Mouse (Mus musculus) hindbrain, embryonic 15.5 days (tissue): Measurements from ENCODE around the gene Pik3cd. TPM values are rescaled to one million over a fixed set of nuclear protein-coding genes. Genes with fewer than 3 reads are reported as not detected.

Experiments
- ATAC-seq: fragments of 200-750 bp; cut with Nextera tagmentation; 2 replicates; pipeline ENCODE4 v1.8.0; 2017; ENCODE audit warnings: low read depth, moderate number of reproducible peaks, moderate TSS enrichment; ENCODE audit not compliant: low FRiP score
- H3K27ac ChIP-seq: fragments of 300-500 bp; sonication (generic); replicated peaks from 2 replicates; pipeline ENCODE4 v1.5.1; 2015; ENCODE audit warnings: mild to moderate bottlenecking, inconsistent platforms
- H3K27me3 ChIP-seq: fragments of 300-500 bp; sonication (generic); 2 replicates; pipeline ENCODE4 v1.6.1; 2015; ENCODE audit warnings: control low read depth, inconsistent platforms
- H3K36me3 ChIP-seq: fragments of 300-500 bp; sonication (generic); 2 replicates; pipeline ENCODE4 v1.6.1; 2015; ENCODE audit warnings: control low read depth, inconsistent platforms
- H3K4me1 ChIP-seq: fragments of 300-500 bp; sonication (generic); replicated peaks from 2 replicates; pipeline ENCODE4 v1.6.1; 2015; ENCODE audit warnings: control low read depth, inconsistent platforms
- H3K4me2 ChIP-seq: fragments of 300-500 bp; sonication (generic); 2 replicates; pipeline ENCODE4 v1.6.1; 2015; ENCODE audit warnings: moderate library complexity, mild to moderate bottlenecking, inconsistent platforms
- H3K4me3 ChIP-seq: fragments of 300-500 bp; sonication (generic); 2 replicates; pipeline ENCODE4 v1.5.1; 2015; ENCODE audit warnings: mild to moderate bottlenecking, inconsistent platforms
- H3K9ac ChIP-seq: fragments of 300-500 bp; sonication (generic); 2 replicates; pipeline ENCODE4 v1.6.1; 2015; ENCODE audit warnings: inconsistent platforms
- H3K9me3 ChIP-seq: fragments of 300-500 bp; sonication (generic); 2 replicates; pipeline ENCODE4 v1.6.1; 2016; ENCODE audit warnings: control low read depth, inconsistent platforms
- WGBS: fragments of 180-500 bp; shearing (Covaris S2); methylation state at CpG from one replicate; pipeline ENCODE4 v1.1.7; 2015; 5-methylcytosine and 5-hydroxymethylcytosine counted together
- polyA plus RNA-seq: library from polyadenylated mRNA; unstranded; fragments of >200 nt; fragmentation: Nextera tagmentation; extraction: Ambion mirVana; gene quantifications from 2 replicates; pipeline ENCODE4 v1.2.1, GENCODE M21; 2015

Pik3cd gene
- polyA plus RNA-seq, 1 experiment from 2014 or later = 16.6 TPM

DNA sequence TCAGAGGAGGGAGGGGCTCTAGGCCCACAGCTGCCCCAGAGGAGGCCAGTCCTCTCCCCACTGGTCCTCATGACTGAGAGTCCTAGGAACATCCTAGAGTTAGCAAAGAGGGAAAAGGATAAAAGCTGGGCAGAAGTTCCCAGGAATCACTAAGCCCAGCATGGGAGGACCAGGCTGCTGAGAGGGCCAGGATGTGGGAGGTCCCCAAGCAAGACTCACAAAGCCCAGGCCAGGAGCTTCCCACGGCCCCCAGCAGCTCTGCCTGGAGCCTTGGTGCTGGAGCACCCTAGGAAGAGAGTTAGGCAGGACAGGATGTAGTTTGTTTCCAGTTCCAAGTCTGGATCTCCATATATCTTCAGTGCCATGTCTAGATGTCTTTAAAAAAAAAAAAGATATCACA lies 24.4 kb downstream of the Pik3cd start:
- Histone ChIP-seq H3K4me1 (peaks cover 17% of the 10 kb centered on the region), H3K4me3 (no peak overlapping the region), H3K9me3 (no peaks in the 10 kb centered on the region), H3K36me3 (0 out of 2 replicates have a peak, but pooled peaks cover 4% of the 10 kb centered on the region), H3K27me3 (no peaks in the 10 kb centered on the region), H3K27ac (no peak overlapping the region), H3K9ac (no peak overlapping the region), H3K4me2 (no peak overlapping the region)
- no peak for ATAC-seq
- WGBS = 52% methylated on average over 1 of the region's 1 CpGs

- H3K9ac ChIP-seq = peak overlapping the region; percentile 83
- WGBS = 2% methylated on average over 60 of the region's 60 CpGs
- H3K4me2 ChIP-seq = peak overlapping the region; percentile 81
- no peaks in the 10 kb centered on the region for H3K27me3 ChIP-seq
- ATAC-seq = peak; percentile 93
- peak overlapping the region; percentile 83 for H3K4me3 ChIP-seq
- H3K4me1 ChIP-seq = peaks cover 17% of the 10 kb centered on the region
- H3K9me3 ChIP-seq = no peaks in the 10 kb centered on the region
- H3K36me3 ChIP-seq = peaks cover 13% of the 10 kb centered on the region; the same call in 1 of the 2 replicates
- peak overlapping the region; percentile 76 for H3K27ac ChIP-seq
Measured at GRCm38 (mm10) chr4:149675378-149676261, 26.8 kb downstream of the Pik3cd start.

GRCm38 (mm10) chr4:149674814-149675377 lies 27.5 kb downstream of the Pik3cd start:
- WGBS = 8% methylated on average over 8 of the region's 8 CpGs

GRCm38 (mm10) chr4:149672747-149673146 lies 29.6 kb downstream of the Pik3cd start:
- peaks cover 13% of the 10 kb centered on the region; the same call in 1 of the 2 replicates for H3K36me3 ChIP-seq
- H3K4me2 ChIP-seq = no peak overlapping the region
- no peak overlapping the region for H3K27ac ChIP-seq
- no peak for ATAC-seq
- WGBS = 95% methylated on average over 5 of the region's 5 CpGs
- no peak overlapping the region for H3K4me3 ChIP-seq
- peaks cover 17% of the 10 kb centered on the region for H3K4me1 ChIP-seq
- H3K9ac ChIP-seq = no peak overlapping the region
- no peaks in the 10 kb centered on the region for H3K27me3 ChIP-seq
- no peaks in the 10 kb centered on the region for H3K9me3 ChIP-seq

More at GRCm38 (mm10) chr4:149674814-149675377, 27.5 kb downstream of the Pik3cd start:
- Histone ChIP-seq H3K4me1 (peaks cover 17% of the 10 kb centered on the region), H3K9me3 (no peaks in the 10 kb centered on the region), H3K4me3 (peak overlapping the region; percentile 83), H3K36me3 (peaks cover 13% of the 10 kb centered on the region; the same call in 1 of the 2 replicates), H3K27me3 (no peaks in the 10 kb centered on the region), H3K4me2 (peak overlapping the region; percentile 81), H3K9ac (peak overlapping the region; percentile 83), H3K27ac (peak overlapping the region; percentile 76)
- ATAC-seq = no peak

DNA sequence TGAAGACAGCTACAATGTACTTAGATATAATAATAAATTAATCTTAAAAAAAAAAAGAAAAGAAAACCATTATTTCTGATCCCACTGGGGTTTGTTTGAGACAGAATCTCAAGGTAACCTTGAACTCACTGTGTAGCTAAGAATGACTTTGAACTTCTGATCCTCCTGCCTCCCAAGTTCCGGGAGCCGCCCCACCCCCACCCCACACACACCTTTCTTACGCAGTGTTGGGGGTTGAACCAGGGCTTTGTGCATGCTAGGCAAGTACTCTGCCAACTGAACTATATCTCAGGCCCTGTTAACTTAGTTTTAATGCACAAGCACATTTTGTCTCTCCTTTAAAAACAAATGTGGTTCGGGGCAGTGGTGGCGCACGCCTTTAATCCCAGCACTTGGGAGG lies 31.2 kb downstream of the Pik3cd start:
- H3K4me3 ChIP-seq = no peak overlapping the region
- WGBS = 99% methylated on average over 6 of the region's 6 CpGs
- H3K4me1 ChIP-seq = peaks cover 13% of the 10 kb centered on the region
- no peak overlapping the region for H3K27ac ChIP-seq
- no peaks in the 10 kb centered on the region for H3K27me3 ChIP-seq
- H3K9ac ChIP-seq = no peak overlapping the region
- no peaks in the 10 kb centered on the region for H3K9me3 ChIP-seq
- ATAC-seq = no peak
- peaks cover 13% of the 10 kb centered on the region; the same call in 1 of the 2 replicates for H3K36me3 ChIP-seq
- no peak overlapping the region for H3K4me2 ChIP-seq

DNA sequence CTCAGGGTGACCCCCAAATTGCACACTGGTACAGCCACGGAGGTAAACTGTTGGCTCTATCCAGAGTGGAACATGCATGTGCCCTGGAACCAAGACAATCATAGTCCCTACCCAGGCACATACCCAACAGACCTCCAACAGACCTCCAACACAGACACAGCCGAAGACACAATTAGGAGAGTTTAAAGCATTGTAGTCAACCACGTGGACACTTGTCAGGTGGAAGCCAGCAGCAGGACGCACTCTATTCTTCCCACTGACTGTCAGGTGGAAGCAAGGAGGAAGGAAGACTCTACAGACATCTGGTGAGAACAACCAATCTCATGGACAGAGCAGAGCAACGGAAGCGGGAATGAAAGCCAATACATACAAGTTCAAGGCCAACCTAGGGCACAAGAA lies 36.7 kb downstream of the Pik3cd start:
- Histone ChIP-seq H3K9me3 (no peaks in the 10 kb centered on the region), H3K4me2 (no peak overlapping the region), H3K27me3 (no peaks in the 10 kb centered on the region), H3K4me1 (no peaks in the 10 kb centered on the region), H3K27ac (no peak overlapping the region), H3K36me3 (peaks cover 10% of the 10 kb centered on the region; the same call in 1 of the 2 replicates), H3K4me3 (no peak overlapping the region), H3K9ac (no peak overlapping the region)
- no peak for ATAC-seq
- WGBS = 90% methylated on average over 6 of the region's 6 CpGs

DNA sequence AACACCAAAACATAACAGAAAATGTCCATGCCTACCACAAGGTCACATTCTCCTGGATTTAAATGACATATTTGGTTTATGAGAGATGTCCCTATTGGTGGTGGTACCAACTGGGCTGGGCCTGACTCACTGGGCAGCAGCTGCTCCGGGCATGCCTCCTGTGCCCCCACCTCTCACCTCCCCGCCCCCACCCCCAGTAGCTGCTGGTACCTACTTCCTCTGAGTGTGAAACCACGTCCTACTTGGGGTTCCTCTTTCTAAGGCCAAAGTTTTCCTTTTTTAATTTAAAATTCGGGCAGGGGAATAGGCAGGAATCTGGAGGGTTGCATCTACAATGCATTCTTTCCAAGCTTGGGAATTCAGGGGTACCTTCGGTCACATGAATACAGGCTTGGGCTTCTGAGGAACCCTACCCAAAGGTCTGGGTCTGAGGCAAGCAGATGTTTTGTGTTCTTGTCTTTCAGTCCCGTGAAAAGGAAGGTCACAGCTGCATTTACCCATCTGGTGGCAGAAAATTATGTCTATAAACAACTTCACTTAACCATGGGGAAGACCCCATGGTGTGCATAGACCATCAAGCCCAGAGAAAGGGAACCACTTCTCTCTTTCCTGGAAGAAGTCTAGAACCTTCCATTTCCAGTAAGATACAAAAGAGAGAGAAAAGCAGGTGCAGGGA lies 37.2 kb downstream of the Pik3cd start:
- no peak overlapping the region for H3K9ac ChIP-seq
- H3K9me3 ChIP-seq = no peaks in the 10 kb centered on the region
- H3K4me3 ChIP-seq = no peak overlapping the region
- H3K4me2 ChIP-seq = no peak overlapping the region
- no peaks in the 10 kb centered on the region for H3K27me3 ChIP-seq
- no peaks in the 10 kb centered on the region for H3K4me1 ChIP-seq
- no peak overlapping the region for H3K27ac ChIP-seq
- peaks cover 10% of the 10 kb centered on the region; the same call in 1 of the 2 replicates for H3K36me3 ChIP-seq
- ATAC-seq = no peak
- 87% methylated on average over 6 of the region's 6 CpGs for WGBS

DNA sequence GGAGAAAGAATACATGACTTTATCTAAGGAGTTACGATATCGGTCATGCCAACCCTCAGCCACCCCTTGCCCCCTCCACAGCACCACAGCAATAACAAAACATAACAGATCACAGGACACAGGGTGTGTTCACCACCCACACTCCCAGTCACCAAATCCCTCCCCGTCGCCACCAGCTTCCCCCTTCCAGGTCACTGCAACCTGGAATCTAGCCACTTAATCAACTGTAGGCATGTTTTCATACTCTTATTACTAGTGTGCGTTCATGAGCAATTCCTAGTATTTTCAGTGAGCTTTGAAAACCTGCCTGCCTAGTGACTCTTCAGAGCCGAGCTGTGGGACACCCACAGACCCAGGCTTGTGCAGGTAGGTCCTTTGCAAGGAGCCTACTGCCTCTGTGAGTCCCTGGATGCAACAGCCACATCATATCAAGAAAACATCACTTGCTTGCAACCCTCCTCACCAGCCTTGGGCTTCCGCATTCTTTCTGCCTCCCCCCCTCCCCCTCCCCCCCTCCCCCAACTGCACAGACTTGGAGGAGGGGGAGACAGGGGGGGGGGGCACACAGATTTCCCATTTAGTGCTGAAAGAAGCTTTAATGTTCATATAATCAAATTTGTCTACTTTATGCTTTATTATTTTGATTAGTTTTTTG lies 38.4 kb downstream of the Pik3cd start:
- Histone ChIP-seq H3K4me3 (no peak overlapping the region), H3K27ac (no peak overlapping the region), H3K9ac (no peak overlapping the region), H3K27me3 (no peaks in the 10 kb centered on the region), H3K4me1 (no peaks in the 10 kb centered on the region), H3K4me2 (no peak overlapping the region), H3K9me3 (no peaks in the 10 kb centered on the region), H3K36me3 (peaks cover 16% of the 10 kb centered on the region)
- ATAC-seq = no peak
- WGBS = 85% methylated on average over 7 of the region's 7 CpGs

- H3K4me1 ChIP-seq = no peaks in the 10 kb centered on the region
- ATAC-seq = no peak
- no peak overlapping the region for H3K4me2 ChIP-seq
- H3K9ac ChIP-seq = no peak overlapping the region
- no peak overlapping the region for H3K27ac ChIP-seq
- 91% methylated on average over 14 of the region's 14 CpGs for WGBS
- H3K9me3 ChIP-seq = no peaks in the 10 kb centered on the region
- peaks cover 33% of the 10 kb centered on the region for H3K36me3 ChIP-seq
- no peak overlapping the region for H3K4me3 ChIP-seq
- no peaks in the 10 kb centered on the region for H3K27me3 ChIP-seq
Measured at GRCm38 (mm10) chr4:149661967-149662589, 40.3 kb downstream of the Pik3cd start.

GRCm38 (mm10) chr4:149660598-149660997 lies 41.8 kb downstream of the Pik3cd start:
- H3K36me3 ChIP-seq = peaks cover 48% of the 10 kb centered on the region
- H3K4me1 ChIP-seq = no peaks in the 10 kb centered on the region
- no peaks in the 10 kb centered on the region for H3K9me3 ChIP-seq
- no peak overlapping the region for H3K27ac ChIP-seq
- ATAC-seq = no peak
- no peaks in the 10 kb centered on the region for H3K27me3 ChIP-seq
- no peak overlapping the region for H3K9ac ChIP-seq
- no peak overlapping the region for H3K4me3 ChIP-seq
- no peak overlapping the region for H3K4me2 ChIP-seq
- 90% methylated on average over 7 of the region's 7 CpGs for WGBS

DNA sequence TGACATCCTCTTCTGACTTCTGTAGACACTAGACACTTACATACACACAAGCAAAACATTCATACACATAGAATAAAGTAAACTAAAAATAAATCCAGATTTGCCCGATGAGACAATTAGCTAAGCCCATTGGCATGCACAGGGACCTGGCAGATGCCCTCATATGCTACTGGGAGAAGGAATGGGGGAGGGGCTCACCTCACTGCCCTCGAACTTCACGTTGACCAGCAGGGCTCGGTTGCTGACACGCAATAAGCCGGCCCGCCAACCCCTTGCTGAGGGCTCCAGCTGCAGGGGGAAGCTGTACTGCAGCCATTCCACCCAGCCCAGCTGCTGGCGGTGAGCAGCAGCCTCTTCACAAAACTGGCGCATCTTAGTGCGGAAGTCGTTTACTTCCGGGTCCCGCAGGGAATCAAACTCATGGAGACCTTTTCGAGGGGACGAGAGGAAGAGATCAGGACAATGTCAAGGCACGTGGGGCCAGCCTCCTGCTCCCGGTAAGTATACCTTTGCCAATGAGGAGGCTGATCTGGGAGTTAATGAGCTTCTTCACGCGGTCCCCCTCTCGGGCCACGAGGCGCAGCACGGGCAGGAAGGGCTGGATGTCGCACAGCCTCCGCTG lies 42.8 kb downstream of the Pik3cd start:
- no peaks in the 10 kb centered on the region for H3K4me1 ChIP-seq
- no peak for ATAC-seq
- no peak overlapping the region for H3K4me3 ChIP-seq
- 71% methylated on average over 25 of the region's 25 CpGs for WGBS
- no peak overlapping the region for H3K27ac ChIP-seq
- H3K4me2 ChIP-seq = no peak overlapping the region
- no peaks in the 10 kb centered on the region for H3K9me3 ChIP-seq
- H3K27me3 ChIP-seq = no peaks in the 10 kb centered on the region
- H3K9ac ChIP-seq = no peak overlapping the region
- H3K36me3 ChIP-seq = peaks cover 57% of the 10 kb centered on the region
